Mouse (Mus musculus): ENCODE measurements at regions not wholly inside any gene's neighbourhood (a gene's known extent, or its start where the extent isn't known, plus 50 kb on each side); places are given as distances from the start of the nearest gene placed in this dataset.

- TF ChIP-seq POLR2A (IDR thresholded peaks at IDR 0.05; ENCODE audit: control insufficient read depth, low read depth, low read length) (no peak), CTCF (IDR thresholded peaks at IDR 0.05; ENCODE audit: control insufficient read depth, insufficient read depth, insufficient replicate concordance, low read depth, low read length) (no peak)
These were observed 74.5 kb upstream of the Peli2 start for GRCm38 (mm10) chr14:48046094-48046493.
